Mouse (Mus musculus): ENCODE data around the gene Prmt1. TPM values are rescaled to one million over a fixed set of nuclear protein-coding genes. Genes with fewer than 3 reads are reported as not detected.

Gene Prmt1
- 35.4 and 37.3 TPM in 2 replicates for polyA plus RNA-seq (2012; rRNA removed)

DNA sequence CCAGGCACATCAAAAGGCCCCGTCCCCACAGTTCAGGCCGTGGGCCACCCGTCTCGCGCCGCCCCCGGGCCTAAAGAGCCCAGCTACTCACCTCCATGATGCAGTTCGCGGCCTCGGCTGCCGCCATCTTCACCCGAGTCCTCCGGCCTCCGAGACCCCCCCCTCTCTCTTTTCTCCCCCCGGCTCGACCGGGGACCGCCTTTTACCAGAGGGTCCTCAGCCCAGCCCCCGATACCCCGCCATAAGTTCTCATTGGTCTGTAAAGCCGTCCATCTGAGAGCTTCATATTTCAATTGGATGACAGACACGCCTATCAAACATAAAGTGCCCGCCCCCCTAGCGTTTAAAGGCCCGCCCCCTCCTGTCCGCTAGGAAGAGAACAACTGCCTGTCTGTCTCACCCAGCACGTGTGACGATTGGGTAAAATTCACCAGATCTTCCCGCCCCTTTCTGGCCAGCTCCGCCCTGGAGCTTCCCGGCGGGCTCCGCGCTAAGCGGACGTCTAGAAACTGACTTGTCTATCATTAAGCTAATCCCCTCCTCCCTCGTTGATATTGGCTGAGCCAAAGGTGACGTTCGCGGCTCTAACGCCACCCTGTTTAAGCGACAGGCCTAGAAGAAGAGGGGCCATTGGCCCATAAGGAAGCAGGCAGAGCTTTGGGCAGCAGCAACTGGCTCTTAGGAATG, at the start of gene Prmt1:
Prmt1 (minus strand) TSS at position 377 of the 687 bp plus-strand sequence.

GRCm38 (mm10) chr7:45017242-45018061, 31.1 kb upstream of the Prmt1 start, which contains the start of gene Rras:
TSS of gene Rras (plus strand) at chr7:45017961.

DNA sequence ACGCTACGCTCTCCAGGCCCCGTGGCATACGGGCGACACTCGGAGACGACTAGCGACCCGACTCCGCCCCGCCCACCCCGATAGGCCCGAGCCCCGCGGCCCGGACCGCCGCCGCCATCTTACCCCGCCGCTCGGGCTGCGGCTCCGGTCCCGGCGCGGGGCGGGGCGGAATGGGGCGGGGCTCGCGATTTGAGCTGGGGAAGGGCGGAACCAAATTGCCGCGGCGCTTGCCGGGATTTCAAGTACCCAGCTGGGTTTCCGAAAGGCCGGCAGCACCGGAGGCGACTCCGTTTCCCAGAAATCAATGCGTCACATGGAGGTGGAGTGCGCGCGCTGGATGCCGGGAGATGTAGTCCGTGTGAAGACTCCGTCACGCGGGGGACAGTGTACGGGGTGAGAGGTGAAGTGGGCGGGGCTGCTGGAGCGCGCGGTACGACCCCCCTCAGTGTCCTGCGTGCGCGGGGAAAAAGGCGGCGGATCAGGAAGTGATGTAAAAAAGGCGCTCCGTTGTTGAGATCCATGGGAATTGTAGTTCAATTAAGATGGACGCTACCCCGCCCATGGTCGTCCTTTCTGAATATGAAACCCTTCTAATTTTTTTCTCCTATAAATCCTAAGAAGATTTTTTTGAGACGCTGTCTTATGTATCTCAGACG, 29.7 kb upstream of the Prmt1 start, which contains the start of gene Scaf1:
Scaf1 (minus strand) TSS at position 407 of the 656 bp plus-strand sequence.

DNA sequence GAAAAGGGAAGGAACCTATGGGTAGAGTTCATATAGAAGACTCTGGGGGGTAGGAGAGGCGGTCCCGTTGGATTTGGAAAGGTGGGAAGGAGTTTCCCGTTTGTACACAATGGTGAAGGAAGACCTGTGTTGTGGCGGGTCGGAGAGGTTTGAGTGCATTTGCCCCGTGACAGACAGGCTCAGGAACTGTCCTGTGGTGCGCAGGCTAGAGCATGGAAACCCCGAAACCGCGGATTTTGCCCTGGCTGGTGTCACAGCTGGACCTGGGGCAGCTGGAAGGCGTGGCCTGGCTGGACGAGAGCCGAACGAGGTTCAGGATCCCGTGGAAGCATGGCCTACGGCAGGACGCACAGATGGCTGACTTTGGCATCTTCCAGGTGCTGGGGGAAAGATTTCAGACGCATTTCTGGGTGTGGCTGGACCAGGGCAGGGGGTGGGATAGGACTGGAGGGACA, 12.2 kb upstream of the Prmt1 start, which contains the start of gene Bcl2l12:
Bcl2l12 (minus strand) TSS at position 212 of the 455 bp plus-strand sequence.

GRCm38 (mm10) chr7:44997231-44997939, 11.0 kb upstream of the Prmt1 start, which contains the start of gene Irf3:
TSS of gene Irf3 (plus strand) at chr7:44997648.

DNA sequence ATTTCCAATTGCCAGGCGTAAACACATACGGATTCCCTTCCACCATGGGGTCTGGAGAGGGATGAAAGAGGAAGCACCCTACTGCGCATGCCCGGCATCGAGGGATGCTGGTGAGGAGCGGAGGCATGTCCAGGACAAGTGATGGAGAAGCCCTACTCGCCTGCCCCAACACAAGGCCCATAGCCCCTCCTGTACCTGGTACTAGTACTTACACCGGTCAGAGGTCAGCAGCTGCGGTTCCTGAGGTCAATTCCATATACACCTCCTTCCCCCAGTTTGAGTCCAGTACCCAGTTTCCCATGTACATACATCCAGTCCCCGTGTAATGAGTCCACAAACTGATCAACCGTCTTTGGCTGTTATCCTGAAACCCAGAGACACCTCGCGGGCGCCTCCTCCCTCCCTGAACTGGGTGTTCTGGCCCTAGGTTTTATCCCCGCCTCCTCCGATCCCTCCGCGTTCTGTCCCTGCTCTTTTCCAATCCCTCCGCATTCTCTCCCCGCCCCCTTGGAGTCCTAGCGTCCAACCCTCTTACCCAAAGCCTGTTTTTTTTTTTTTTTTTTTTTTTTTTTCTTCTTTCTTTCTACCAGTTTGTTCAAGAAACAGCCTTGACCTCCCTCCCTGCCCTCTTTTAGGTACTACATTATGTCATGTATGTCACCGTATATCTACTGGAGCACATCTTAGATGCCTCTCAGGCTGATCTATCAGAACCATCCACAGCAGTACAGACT, 11.8 kb downstream of the Prmt1 start, which contains the start of gene Cpt1c:
Cpt1c (minus strand) TSS at position 469 of the 734 bp plus-strand sequence.

DNA sequence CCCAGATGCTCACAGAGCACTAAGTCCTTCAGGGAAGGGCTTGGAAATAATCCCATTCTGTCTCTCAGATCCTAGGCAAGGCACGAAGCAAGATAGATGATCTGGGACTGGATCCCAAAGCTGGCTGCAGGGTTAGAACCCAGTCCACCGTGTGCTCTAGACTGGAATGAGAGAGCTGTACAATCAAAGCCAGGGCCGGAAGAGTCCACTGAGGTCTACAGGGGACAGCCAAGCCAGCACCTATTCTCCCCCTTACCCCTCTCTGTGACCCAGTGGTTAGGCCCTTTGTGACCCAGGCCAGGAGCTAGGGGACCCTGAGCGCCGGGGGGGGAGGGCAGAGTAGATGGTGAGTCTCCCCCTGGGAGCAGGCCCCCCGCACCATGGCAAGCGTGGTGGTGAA, 43.5 kb downstream of the Prmt1 start, which contains the start of gene Tsks:
Tsks (plus strand) TSS at position 301 of the 400 bp plus-strand sequence.

DNA sequence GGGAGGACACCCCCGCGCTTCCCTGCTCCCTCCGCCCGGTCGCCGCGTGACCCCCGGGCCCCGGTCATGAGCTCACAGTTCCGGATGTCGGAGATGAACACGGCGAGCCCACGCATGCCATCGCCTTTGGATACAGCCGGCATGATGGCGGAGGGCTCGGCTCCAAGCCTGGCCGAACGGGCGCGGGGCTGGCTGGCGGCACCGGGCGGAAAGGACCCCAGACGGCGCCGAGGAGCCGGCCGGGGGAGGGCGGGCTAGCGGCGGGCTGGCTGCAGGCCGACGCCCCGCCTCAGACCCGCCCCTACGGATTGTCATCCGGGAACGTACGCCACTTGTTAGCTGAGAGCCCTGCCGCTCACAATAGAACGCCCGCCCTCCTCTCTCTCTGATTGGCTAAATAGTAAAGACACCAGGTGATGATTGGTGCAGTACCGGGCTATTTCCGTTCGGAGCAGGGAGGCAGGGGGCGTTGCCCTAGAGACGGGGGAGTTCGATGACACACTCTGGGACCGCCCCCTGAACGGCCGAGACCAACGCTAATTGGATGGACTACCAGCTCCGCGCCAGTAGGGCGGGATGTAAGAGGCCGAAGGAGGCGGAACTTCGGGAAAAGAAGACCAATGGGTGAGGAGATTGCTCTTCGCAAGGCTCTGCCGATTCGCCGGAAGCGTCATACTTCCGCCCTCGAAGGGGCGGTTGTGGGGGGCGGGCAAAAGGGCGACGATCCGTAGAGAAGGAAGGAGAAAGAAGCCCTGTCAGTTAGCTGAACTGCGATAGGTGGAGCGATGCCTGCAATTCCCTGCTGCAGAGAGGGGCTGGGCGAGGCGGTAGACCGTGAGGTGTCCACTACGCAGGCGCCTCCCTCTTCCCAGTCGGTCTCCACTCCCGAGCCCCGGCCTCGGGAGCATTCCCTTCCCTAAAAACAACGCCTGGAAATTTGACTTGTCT, 56.9 kb downstream of the Prmt1 start, which contains the start of gene Ap2a1:
Ap2a1 (minus strand) TSS at position 293 of the 948 bp plus-strand sequence.

Other genes with a start within 250 kb of the Prmt1 start
- 12.6 and 15.6 TPM in 2 replicates for gene Vrk3, start 238.2 kb downstream of the Prmt1 start, polyA plus RNA-seq (2012; rRNA removed)
- gene Zfp473, start 235.5 kb downstream of the Prmt1 start, polyA plus RNA-seq (2012; rRNA removed), result 0.02 TPM in 1 of 2 replicates, not detected in the other
- gene Nup62, start 170.5 kb downstream of the Prmt1 start, polyA plus RNA-seq (2012; rRNA removed), result 35.4 and 38.0 TPM in 2 replicates
- 1.5 and 4.5 TPM in 2 replicates for gene Il4i1, start 170.2 kb downstream of the Prmt1 start, polyA plus RNA-seq (2012; rRNA removed)
- gene Atf5, start 169.9 kb downstream of the Prmt1 start, polyA plus RNA-seq (2012; rRNA removed), result 166 and 337 TPM in 2 replicates
- 92.9 and 317 TPM in 2 replicates for gene Akt1s1, start 137.6 kb downstream of the Prmt1 start, polyA plus RNA-seq (2012; rRNA removed)
- gene Tbc1d17, start 137.5 kb downstream of the Prmt1 start, polyA plus RNA-seq (2012; rRNA removed), result 50.9 and 54.2 TPM in 2 replicates
- gene Pnkp, start 129.4 kb downstream of the Prmt1 start, polyA plus RNA-seq (2012; rRNA removed), result 25.5 and 34.7 TPM in 2 replicates
- 136 and 176 TPM in 2 replicates for gene Ptov1, start 116.8 kb downstream of the Prmt1 start, polyA plus RNA-seq (2012; rRNA removed)
- 129 and 224 TPM in 2 replicates for gene Med25, start 93.9 kb downstream of the Prmt1 start, polyA plus RNA-seq (2012; rRNA removed)
- gene Fuz, start 90.5 kb downstream of the Prmt1 start, polyA plus RNA-seq (2012; rRNA removed), result 47.7 and 54.0 TPM in 2 replicates
- gene Ap2a1, start 57.1 kb downstream of the Prmt1 start, polyA plus RNA-seq (2012; rRNA removed), result 46.2 and 50.4 TPM in 2 replicates
- gene Tsks, start 43.4 kb downstream of the Prmt1 start, polyA plus RNA-seq (2012; rRNA removed), result not detected in 2 replicates
- gene Cpt1c, start 11.7 kb downstream of the Prmt1 start, polyA plus RNA-seq (2012; rRNA removed), result 8.3 and 10.7 TPM in 2 replicates
- 42.0 and 48.4 TPM in 2 replicates for gene Irf3, start 11.1 kb upstream of the Prmt1 start, polyA plus RNA-seq (2012; rRNA removed)
- 15.0 and 16.7 TPM in 2 replicates for gene Bcl2l12, start 12.1 kb upstream of the Prmt1 start, polyA plus RNA-seq (2012; rRNA removed)
- gene Scaf1, start 29.8 kb upstream of the Prmt1 start, polyA plus RNA-seq (2012; rRNA removed), result 39.9 and 41.0 TPM in 2 replicates
- gene Rras, start 31.4 kb upstream of the Prmt1 start, polyA plus RNA-seq (2012; rRNA removed), result 83.5 and 105 TPM in 2 replicates
- 6.7 and 6.9 TPM in 2 replicates for gene Prr12, start 66.3 kb upstream of the Prmt1 start, polyA plus RNA-seq (2012; rRNA removed)
- gene Nosip, start 75.9 kb upstream of the Prmt1 start, polyA plus RNA-seq (2012; rRNA removed), result 34.9 and 38.4 TPM in 2 replicates
- gene Prrg2, start 76.1 kb upstream of the Prmt1 start, polyA plus RNA-seq (2012; rRNA removed), result 87.1 and 134 TPM in 2 replicates
- gene Rcn3, start 105.7 kb upstream of the Prmt1 start, polyA plus RNA-seq (2012; rRNA removed), result 91.6 and 110 TPM in 2 replicates
- 25.6 and 32.7 TPM in 2 replicates for gene Fcgrt, start 117.3 kb upstream of the Prmt1 start, polyA plus RNA-seq (2012; rRNA removed)
- gene Rps11, start 137.9 kb upstream of the Prmt1 start, polyA plus RNA-seq (2012; rRNA removed), result 64.2 and 69.2 TPM in 2 replicates
- gene Rpl13a, start 142.2 kb upstream of the Prmt1 start, polyA plus RNA-seq (2012; rRNA removed), result 383 and 516 TPM in 2 replicates
- 0.29 TPM in 1 of 2 replicates, not detected in the other for gene Gm45713, start 149.7 kb upstream of the Prmt1 start, polyA plus RNA-seq (2012; rRNA removed)
- 13.0 and 17.0 TPM in 2 replicates for gene Flt3l, start 149.9 kb upstream of the Prmt1 start, polyA plus RNA-seq (2012; rRNA removed)
- 20.8 and 21.0 TPM in 2 replicates for gene Pih1d1, start 167.7 kb upstream of the Prmt1 start, polyA plus RNA-seq (2012; rRNA removed)
- gene Aldh16a1, start 168.0 kb upstream of the Prmt1 start, polyA plus RNA-seq (2012; rRNA removed), result 28.8 and 40.0 TPM in 2 replicates
- 0.02 TPM in 1 of 2 replicates, not detected in the other for gene Slc17a7, start 177.4 kb upstream of the Prmt1 start, polyA plus RNA-seq (2012; rRNA removed)
- gene Gfy, start 193.0 kb upstream of the Prmt1 start, polyA plus RNA-seq (2012; rRNA removed), result 0.05 TPM in 1 of 2 replicates, not detected in the other
- not detected in 2 replicates for gene Pth2, start 194.4 kb upstream of the Prmt1 start, polyA plus RNA-seq (2012; rRNA removed)
- gene Ccdc155, start 218.3 kb upstream of the Prmt1 start, polyA plus RNA-seq (2012; rRNA removed), result 0.10 TPM in 1 of 2 replicates, not detected in the other
- gene Dkkl1, start 225.6 kb upstream of the Prmt1 start, polyA plus RNA-seq (2012; rRNA removed), result 12.6 and 13.9 TPM in 2 replicates
- 10.2 and 10.8 TPM in 2 replicates for gene Tead2, start 229.2 kb upstream of the Prmt1 start, polyA plus RNA-seq (2012; rRNA removed)